Mouse (Mus musculus) cerebellum, adult 11-12 months (tissue): ENCODE measurements at regions not wholly inside any gene's neighbourhood (a gene's known extent, or its start where the extent isn't known, plus 50 kb on each side); places are given as distances from the start of the nearest gene placed in this dataset.
"Not testable (repeated sequence)": the region's sequence is repeated elsewhere in the genome, so short reads cannot be mapped to it uniquely, and the experiment has no call there.

Source experiments
- DNase-seq: peaks from one replicate; pipeline ENCODE4 v3.0.0; 2022

DNA sequence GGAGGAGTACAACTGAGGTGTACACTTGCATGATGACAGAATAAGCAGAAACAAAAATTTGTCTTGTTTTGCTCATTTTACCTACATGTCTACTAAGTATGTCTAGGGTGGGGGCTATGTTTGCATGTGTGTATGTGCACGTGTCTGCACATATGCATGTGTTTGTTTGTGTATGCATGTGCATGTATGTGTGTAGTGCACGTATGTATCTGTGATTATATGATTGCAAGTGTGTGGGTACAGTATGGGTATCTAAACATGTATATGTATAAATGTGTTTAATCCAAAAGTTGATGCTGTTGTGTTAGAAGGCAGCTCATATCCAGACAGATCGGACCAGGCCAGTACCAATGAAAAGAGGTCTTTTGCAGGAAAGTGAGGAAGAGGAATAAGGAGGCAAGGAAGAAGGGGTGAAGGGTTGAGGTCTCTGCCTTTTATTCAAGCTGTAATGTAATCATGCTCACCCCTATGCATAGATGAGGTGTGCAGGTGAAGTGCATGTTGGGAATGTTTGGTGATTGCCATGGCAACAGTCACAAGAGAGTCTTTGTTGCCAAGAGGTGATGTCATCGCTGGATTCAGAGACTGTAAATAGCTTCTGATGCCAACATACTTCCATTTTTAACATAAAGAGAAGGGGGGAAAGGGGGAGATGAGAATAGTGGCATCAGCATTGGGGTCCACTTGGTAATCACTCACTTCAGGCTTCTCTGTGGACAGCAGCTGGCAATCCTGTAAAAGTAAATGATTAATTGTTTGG is 1447.7 kb downstream of the Zfp704 start:
- DNase-seq = no peak

DNA sequence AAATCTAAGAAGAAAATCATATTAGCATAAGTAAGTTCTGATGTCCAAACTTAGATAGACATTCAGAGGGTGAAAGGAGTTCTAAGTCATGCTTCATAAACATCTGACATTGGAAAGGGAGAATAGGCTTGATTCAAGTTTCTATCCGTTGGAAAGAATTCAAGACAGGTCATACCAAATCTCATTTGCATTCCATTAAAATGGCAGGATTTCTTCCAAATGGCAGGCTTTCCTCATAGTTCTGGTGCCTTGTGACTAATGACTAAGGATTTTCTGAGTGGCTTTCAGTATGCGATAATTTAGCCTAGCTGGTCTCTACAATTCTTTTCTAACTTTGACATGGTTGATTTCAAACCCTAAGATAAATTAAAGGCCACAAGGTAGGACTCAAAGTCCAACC is 1466.9 kb downstream of the Zfp704 start:
- no peak for DNase-seq

DNA sequence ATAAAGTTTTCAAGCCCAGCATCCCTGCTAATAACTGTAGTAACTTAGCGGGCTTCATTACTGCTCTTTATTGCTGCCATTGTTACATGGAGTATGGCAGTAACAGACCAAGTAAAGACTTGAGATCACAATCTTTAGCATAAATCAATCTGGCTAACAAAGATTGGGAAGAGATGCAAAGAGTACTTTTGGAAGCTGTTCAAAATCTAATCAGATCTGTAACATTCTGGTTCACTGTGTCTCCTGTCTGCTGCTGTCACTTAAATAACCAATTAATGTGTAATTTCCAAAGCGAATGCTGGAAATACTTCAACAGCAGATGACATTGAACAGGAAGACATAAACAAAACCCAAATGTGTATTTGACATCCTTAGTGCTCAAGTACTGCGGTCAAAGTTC is 1467.7 kb downstream of the Zfp704 start:
- no peak for DNase-seq

DNA sequence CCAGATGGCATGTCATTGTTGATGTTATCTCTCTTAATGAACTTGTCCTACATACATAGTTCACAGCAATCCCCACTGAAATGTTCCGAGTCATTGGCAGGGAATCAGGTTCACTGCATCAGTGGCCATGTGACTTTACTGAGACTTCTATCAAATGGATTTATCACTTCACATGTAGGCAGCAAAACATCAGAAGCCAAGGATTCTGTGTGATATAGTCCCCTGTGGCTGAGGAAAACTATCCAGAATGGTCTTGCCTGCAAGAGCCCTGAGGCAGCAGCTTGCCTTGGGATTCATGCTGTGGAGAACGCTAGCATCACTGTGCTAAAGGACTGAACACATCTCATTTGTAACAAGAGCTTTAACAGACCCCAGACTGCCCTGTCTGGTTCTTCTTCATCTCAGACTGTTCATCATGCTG is 1468.2 kb downstream of the Zfp704 start:
- DNase-seq = no peak

GRCm38 (mm10) chr3:8123641-8124040 is 1486.2 kb downstream of the Zfp704 start:
- DNase-seq = not testable (repeated sequence)

DNA sequence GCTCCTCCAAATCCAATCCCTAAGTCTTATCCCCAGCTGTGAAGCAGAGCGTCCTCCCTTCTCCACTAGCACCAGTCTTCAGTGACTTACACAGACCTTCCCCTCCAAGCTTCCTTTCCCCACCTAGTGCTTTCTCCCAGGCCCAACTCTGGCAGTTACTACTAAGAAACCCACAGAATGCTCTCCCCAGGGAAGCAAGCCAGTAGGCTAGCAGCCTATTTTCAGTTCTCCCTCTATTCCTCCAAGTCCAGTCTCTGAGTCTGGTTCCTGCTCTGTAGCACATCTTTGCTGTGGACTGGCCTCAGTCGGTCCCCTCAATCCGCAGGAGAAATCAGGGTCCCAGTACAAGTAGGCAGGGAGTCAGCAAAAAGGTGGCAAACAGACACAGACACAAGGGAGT is 1486.7 kb downstream of the Zfp704 start:
- DNase-seq = no peak

DNA sequence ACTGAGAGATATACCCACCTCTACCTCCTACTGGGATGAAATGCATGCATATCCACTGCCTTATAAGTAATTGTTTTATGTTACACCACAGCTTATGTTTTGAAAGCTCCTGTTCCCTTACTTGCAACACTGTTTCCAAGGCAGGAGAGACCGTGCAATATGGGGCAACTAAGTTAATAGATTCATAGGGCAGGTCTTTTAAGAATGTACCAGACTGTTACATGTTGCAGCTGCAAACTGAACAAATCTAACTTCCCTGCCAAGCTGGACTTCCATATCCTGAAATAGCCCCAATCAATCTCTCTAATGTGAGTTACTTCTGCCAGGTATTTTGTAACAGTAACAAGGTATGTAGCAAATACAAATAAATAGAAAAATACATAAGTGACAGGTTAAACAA is 1478.0 kb upstream of the 1700008P02Rik start:
- DNase-seq = no peak

GRCm38 (mm10) chr3:8084749-8085148 is 1464.5 kb upstream of the 1700008P02Rik start:
- no peak for DNase-seq

DNA sequence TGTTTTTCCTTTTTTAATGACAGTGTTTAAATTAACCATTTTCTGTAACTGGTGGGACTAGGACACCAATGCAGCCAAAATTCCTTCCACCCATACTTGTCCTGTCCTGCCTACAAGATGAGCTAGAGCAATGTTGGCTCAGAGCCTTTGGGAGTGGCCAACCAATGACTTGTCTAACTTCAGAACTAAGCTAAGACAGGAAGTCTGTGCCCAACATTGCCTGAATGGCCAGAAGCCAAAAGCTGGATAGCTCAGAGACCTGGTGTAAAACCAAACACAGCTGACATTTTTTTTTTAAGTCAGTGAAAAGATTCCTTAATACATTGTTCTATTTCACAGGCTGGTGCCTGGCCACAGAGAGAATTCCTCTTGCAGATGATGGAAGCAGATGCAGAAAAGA is 1433.5 kb upstream of the 1700008P02Rik start:
- no peak for DNase-seq

- DNase-seq = no peak
Observed at GRCm38 (mm10) chr3:8051167-8051566, 1430.9 kb upstream of the 1700008P02Rik start.

DNA sequence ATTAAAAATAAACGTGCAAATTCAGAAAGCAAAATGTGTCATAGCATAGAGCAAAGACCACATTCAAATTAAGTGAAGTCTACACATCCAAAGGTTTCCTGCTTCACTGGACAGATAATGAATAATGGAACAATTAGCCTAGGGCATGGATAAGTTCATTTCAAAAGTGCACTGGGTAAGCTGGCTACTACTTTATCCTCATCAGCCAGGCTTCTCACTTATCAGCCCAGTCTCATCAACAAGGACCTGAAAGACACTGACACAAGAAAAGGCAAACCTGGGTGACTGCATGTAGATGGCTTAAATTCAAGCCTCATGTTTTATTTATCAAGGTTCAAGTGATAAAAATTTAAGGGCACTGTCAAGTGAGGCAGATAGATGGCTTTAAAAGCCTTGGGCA is 1429.5 kb upstream of the 1700008P02Rik start:
- DNase-seq = no peak

GRCm38 (mm10) chr3:8046348-8046747 is 1426.1 kb upstream of the 1700008P02Rik start:
- no peak for DNase-seq

DNA sequence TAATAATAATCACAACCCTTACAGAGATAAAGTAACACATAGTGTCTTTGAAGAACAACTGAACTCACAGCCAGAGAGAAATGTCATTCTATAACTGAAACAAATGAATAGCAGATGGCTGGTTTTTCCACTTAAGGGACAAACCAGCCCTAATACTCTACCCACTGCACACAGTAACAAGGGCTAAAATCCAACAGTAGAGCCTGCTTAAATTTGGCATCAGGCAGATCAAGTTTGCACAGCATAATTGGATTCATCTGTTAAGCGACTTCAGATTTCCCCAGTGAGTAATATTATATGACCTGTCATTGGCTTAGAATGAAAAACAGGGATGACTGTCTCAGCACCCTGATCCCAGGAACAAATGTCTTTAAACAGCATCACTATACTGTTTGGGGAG is 1416.5 kb upstream of the 1700008P02Rik start:
- no peak for DNase-seq

DNA sequence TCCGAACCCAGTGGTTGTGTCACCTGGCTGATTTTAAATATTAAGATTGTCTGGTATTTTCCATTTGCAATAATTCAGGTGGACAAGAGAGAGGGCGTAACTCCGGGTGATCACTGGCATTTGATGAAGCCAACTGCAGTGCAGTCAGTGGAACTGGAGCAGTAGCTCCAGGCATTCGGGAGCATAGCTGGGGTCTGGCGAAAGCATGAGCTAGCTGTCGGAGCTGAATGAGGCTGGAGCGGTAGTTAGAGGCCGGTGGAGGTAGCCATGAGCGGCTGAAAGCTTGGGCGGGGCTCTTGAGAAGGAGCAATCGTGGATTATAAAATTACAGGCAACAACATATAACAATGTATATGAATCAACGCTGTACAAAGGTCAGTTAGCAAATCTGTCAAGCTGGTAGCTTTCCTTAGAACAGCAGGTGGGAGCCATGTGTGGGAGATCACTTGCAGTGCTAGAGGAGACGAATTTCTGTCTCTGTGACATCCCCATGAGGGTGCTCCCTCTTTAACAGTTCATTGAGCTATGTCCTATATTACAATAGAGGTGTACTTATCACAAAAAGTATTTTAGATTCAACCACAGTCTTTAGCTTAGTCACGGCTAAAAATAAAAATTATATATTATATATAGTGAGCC is 1415.0 kb upstream of the 1700008P02Rik start:
- no peak for DNase-seq

GRCm38 (mm10) chr3:8026325-8027017 is 1406.2 kb upstream of the 1700008P02Rik start:
- DNase-seq = no peak

DNA sequence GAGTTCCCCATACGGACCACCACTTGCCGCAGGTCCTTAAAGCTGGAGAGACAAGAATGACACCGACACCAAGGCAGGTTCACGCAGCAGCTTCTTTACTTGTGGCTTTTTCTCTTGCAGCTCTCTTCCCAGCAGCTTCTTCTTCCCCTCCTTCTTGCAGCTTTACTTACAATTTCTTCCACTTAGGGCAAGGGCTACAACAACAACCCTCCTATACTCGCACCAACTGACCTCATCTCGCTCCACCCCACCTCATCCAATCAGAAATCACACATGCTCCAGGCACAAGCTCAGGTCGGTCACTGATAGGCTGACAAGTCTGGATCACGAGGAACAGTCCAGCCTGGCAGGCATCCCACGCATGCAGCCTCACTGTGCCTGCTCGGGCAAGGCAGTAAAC is 1402.4 kb upstream of the 1700008P02Rik start:
- DNase-seq = no peak

- no peak for DNase-seq
Observed at GRCm38 (mm10) chr3:8017489-8017888, 1397.2 kb upstream of the 1700008P02Rik start.

- no peak for DNase-seq
Observed at GRCm38 (mm10) chr3:8016945-8017344, 1396.7 kb upstream of the 1700008P02Rik start.

DNA sequence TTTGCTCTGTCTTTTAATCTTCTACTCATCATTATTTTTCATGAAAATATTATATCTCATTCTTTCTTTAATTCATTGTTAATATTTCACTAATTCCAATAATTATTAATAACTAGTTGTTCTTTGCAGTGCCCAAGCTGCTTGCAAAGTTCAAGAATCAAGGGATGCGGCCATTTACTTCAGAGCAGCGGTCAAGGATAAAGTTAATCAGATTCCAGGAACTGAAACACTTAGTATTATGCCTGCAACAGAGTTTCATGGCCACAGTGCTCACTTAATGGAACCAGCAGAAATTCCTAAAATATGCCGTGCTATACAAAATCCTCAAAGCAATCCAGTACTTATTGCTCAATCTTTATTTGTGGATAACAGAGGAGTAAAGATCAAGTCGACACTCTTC is 1389.7 kb upstream of the 1700008P02Rik start:
- DNase-seq = no peak

GRCm38 (mm10) chr3:8006708-8007395 is 1386.6 kb upstream of the 1700008P02Rik start:
- DNase-seq = no peak

DNA sequence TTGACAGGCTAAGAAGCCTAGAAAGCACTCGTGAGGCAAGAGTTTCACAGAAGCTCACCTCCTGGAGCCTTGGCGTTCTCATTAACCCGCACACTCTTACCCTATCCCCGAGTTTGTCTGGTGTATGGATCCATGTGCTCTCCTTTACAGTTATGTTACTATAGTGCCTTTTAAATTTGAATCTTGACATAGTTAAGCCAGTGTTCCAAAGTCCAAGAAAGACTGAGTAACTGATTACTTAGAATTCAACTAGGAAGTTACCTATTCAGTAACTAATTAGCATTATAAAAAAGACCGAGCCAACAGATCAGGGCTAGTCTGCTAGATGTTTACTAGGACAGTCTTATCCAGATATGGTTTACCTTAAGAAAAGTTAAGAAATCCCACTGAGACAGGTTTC is 1386.0 kb upstream of the 1700008P02Rik start:
- no peak for DNase-seq

DNA sequence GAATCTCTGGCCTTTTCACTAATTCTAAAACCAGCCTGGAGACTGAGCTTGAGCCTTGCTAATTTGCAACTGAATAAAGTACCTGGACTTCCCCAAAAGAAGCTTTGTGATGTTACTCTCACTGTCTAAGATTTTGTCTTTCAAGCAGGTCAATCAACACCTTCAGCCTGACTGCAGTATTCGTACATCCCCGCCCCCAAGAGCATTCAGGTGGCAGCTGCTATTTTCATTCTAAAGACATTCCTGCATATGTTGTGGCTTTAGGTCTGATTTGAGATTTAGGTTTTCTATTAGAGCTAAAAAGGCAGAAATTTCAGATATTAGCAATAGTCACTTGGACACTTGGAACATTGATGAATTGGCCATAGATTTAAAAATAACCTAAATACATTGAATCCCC is 1385.4 kb upstream of the 1700008P02Rik start:
- not testable (repeated sequence) for DNase-seq

GRCm38 (mm10) chr3:8004271-8004670 is 1384.0 kb upstream of the 1700008P02Rik start:
- no peak for DNase-seq
